Mouse (Mus musculus) lung, adult 2 months (tissue): Measurements from ENCODE around the gene Mlh3. TPM values are rescaled to one million over a fixed set of nuclear protein-coding genes. Genes with fewer than 3 reads are reported as not detected.
A peak's percentile ranks its signal among the peaks of the same experiment; 100 is the strongest.
"Not testable (repeated sequence)": the region's sequence is repeated elsewhere in the genome, so short reads cannot be mapped to it uniquely, and the experiment has no call there.

Experiments
- DNase-seq: peaks from one replicate; pipeline ENCODE4 v3.0.0; 2022
- H3K4me1 ChIP-seq: fragments of 200-500 bp; 2 replicates; pipeline ENCODE4 v1.6.1; 2011; ENCODE audit warnings: low read length; ENCODE audit not compliant: control insufficient read depth, insufficient read depth
- H3K4me3 ChIP-seq: fragments of 200-500 bp; replicated peaks from 2 replicates; pipeline ENCODE3; 2011; ENCODE audit warnings: low read depth, mild to moderate bottlenecking, control low read depth, low read length; ENCODE audit errors: extremely low read depth
- CTCF ChIP-seq: fragments of 200-500 bp; IDR thresholded peaks from 2 replicates; pipeline ENCODE4 v1.5.1; 2011; ENCODE audit warnings: mild to moderate bottlenecking, low read length, control low read depth; ENCODE audit not compliant: insufficient read depth
- POLR2A ChIP-seq: fragments of 200-500 bp; IDR thresholded peaks from 2 replicates; pipeline ENCODE4 v1.6.1; 2011; ENCODE audit warnings: low read depth, mild to moderate bottlenecking, control low read depth, low read length, borderline replicate concordance; ENCODE audit errors: extremely low read depth
- WGBS: fragments of 180-500 bp; shearing (Covaris S2); methylation state at CpG from one replicate; pipeline ENCODE4 v1.1.7; 2018; 5-methylcytosine and 5-hydroxymethylcytosine counted together
- polyA plus RNA-seq: library from polyadenylated mRNA; depleted of rRNA; stranded (reverse); fragments of >200 nt; gene quantifications from 2 replicates; pipeline ENCODE4 v1.2.3, GENCODE M21; 2012

Mlh3 gene
- polyA plus RNA-seq, 1 experiment, result 5.5 TPM

DNA sequence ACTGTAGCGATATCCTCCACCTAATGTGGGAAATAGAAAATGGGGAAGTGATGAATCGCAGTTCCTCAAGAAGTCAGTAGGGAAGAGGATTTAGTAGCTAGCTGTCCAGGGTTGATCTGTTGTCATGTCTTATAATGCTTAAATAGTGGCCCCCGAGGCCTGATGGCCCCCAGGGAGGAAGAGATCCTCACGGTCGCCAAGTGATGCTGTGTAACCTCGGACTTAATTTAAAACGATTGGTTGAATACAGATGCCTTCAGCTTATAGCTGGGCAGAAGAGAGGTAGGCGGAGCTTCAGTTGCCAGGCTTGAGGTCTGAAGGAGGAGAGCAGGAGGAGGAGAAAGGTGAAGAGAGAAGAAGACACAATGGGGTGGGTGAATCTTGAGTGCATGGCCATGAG lies 13.9 kb upstream of the Mlh3 start:
- peaks cover 11% of the 10 kb centered on the region for H3K4me1 ChIP-seq
- no peak overlapping the region for H3K4me3 ChIP-seq

DNA sequence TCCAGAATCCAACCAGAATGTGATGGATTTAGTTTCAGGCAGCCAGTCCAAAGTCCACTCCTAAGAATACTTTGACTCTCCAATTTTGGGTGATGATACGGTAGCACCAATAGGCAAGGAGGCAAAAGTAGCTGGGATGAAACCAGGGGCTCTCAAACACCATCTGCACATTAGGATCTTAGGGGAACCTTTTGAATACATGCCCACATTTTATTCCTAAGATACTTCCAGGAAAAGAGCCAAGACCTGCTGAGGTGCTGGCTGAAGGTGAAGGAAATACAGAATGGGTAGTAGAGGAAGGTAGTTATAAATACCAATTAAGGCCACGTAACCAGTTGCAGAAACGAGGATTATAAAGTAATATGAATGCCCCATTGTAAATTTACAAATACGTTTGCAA lies 11.4 kb upstream of the Mlh3 start:
- WGBS, result 92% methylated on average over 2 of the region's 4 CpGs
- H3K4me3 ChIP-seq, H3K4me1 ChIP-seq, DNase-seq: not testable (repeated sequence)

More for the DNA sequence above, 13.9 kb upstream of the Mlh3 start:
- 62% methylated on average over 8 of the region's 8 CpGs for WGBS
- no peak for TF ChIP-seq POLR2A
- TF ChIP-seq CTCF, result no peak
- DNase-seq, result no peak

DNA sequence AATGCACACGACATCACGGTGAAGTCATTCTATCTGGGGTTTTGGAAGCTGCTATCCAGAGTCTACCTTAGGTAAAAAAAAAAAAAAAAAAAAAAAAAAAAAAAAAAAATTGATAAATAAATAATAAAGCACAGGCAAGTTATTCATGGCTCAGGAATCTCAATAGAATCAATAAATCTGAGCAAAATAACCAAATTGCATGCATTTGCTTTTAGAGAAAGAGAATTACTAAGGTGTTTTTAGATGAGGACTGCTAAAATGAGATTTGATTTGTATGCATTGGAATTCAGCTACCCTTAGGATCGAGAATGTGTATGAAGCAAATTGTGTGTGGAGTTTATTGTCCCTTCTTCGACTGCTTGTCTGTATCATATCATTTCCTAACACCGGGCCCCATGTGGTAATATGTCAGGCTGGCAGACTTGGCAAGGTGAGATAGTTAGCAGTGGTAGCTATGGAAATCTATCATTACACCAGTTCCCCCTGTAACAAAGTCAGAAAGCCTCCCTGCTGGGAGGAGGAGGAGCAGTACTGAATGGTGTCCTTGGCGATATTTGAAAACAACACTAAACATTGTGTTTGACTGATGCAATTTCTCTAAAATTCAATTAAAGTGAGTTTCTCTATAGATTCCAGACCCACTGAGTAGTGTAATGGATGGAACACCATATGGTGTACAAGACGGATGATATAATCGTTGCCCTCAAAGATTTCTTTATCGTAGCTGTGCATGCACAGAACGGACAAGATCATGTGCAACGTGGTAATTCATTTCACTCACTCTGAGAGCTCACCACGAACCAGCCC lies 10.6 kb upstream of the Mlh3 start:
- 58% methylated on average over 12 of the region's 12 CpGs for WGBS
- Histone ChIP-seq H3K4me1 (peaks cover 6% of the 10 kb centered on the region), H3K4me3 (no peak overlapping the region)
- DNase-seq, result no peak
- no peak for TF ChIP-seq POLR2A
- TF ChIP-seq CTCF, result no peak

DNA sequence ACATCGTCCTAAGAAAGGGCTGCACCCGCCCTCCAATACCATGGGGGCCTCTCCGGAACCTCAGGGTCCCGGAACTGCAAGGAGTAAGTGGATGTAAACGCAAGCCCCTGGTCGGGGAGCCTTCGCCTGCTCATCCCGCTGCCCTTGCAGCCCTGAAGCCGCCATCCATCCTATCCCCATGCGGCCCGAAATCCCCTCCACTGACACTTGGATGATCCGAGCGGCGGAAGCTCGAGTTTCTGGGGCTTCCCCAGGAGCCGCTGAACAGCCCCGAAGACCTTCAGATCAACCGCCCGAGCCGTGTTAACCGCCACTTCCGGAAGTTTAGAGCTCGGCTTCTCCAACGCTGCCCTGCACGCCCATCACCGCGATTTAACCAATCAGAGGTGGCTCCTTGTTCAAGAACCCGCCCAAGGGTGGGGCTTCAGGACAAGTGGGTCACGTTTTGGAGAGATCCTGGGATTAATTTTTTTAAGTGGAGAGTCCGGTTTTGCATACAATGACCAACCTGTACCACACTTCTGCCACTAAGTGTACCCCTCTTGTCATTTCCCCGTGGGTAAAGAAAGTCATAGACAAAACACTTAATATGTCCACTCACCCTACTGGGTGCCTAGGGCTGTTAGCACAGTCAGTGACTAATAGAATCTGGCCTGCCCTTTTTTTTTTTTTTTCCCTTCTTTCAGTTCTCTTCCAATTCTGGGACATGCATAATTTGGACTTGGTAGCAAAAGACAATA lies 9.9 kb upstream of the Mlh3 start:
- TF ChIP-seq CTCF, result no peak
- TF ChIP-seq POLR2A, result peak; percentile 61; the same call in 1 of the 2 replicates
- peak overlapping the region; percentile 84 for H3K4me3 ChIP-seq
- under 1% methylated on average over 31 of the region's 31 CpGs for WGBS
- DNase-seq, result peak; percentile 99
- peaks cover 6% of the 10 kb centered on the region for H3K4me1 ChIP-seq

DNA sequence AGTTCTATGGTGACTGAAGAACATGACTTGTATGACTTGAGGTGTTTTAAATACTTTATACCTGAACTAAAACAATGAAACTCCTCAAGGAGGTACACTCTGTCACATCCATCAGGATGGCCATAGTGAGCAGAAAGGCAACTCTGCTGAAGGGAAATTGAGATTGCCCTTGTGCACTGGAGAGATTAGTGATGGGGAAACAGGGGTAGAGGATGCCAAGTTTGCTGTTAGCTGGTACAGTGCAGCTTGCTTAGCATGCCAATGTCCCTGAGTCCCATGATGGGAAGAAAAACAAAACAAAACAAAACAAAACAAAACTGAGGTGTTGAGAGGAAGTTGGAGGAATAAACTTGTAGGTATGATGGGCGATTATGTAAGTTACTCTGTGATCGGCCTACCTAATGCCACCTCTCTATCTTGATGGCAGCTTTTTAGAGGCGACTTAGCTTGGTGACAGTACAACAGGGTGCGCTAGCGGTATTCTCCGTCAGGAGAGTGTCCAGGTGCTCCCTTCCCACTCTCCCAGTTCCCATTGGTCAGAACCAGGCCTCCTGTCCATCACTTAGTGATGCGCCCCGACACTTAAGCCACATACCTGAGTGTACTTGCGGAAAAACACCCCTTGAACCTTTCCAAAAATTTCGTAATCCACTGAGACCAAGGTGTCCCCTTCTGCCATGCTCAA lies 9.1 kb upstream of the Mlh3 start:
- WGBS, result 4% methylated on average over 10 of the region's 10 CpGs
- H3K4me1 ChIP-seq, result peaks cover 6% of the 10 kb centered on the region
- TF ChIP-seq CTCF, result no peak
- TF ChIP-seq POLR2A, result no peak
- H3K4me3 ChIP-seq, result peak overlapping the region; percentile 84
- peak; percentile 50 for DNase-seq

DNA sequence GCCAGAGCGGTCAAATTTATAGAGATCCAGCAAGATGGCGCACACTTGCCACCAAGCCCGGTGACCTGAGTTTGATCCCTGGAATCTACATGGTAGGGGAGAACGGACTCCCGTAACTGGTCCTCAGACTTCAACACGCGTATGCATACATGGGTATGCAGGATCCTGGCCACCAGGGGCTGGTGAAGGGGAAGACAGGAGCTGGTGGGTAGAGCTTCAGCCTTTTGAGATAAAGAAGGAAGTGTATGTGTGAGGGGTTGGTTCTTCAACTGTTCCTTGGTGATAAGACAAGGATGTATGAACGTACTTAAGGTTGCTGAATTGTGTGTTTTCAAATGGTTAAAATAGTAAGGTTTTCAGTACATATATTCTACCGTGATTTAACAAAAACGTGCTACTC lies 8.5 kb upstream of the Mlh3 start:
- no peak for DNase-seq
- TF ChIP-seq CTCF (no peak), POLR2A (no peak)
- 94% methylated on average over 10 of the region's 10 CpGs for WGBS

DNA sequence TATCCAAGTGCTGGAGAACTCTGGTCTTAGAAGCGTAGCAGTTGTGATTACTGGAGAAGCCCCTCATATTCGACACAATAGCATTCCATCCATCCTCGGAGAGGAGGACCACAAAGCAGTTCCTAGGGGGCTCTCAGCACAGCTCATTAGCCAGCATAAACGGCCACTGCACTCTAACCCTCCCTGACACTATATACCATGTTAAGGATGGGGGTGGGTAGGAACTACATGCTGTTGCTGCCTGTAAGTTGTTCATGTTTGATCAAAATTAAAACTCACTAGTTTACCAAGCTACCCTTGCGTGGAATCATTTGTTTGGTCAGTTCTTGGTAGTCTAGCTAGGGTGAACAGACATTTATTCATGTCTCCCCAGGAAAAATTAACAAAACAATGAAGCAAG lies 5.9 kb upstream of the Mlh3 start:
- Histone ChIP-seq H3K4me3 (no peak overlapping the region), H3K4me1 (peaks cover 6% of the 10 kb centered on the region)
- WGBS, result 80% methylated on average over 5 of the region's 5 CpGs
- TF ChIP-seq CTCF (no peak), POLR2A (no peak)
- DNase-seq, result no peak

More for the DNA sequence above, 8.5 kb upstream of the Mlh3 start:
- Histone ChIP-seq H3K4me1 (peaks cover 6% of the 10 kb centered on the region), H3K4me3 (no peak overlapping the region)

DNA sequence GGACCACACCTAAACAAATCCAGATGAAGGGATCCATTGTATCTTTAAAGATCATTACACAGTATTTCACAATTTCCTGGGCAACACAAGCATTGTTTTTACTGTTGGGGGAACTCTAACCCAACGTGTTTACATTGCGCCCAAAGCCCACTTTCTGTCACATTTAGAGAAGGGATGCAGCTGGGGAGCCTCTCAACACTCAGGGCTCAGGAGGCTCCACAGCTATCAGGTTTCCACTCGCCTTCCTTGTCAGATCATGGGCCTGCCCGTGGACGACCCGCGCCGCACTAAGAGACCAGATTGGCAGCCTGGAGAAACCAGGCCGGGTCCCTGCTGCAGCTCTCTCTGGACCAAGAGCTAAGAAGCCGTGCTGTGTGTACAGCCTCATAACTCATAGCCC lies 3.1 kb upstream of the Mlh3 start:
- TF ChIP-seq POLR2A, result no peak
- no peak for TF ChIP-seq CTCF
- 61% methylated on average over 10 of the region's 10 CpGs for WGBS
- Histone ChIP-seq H3K4me3 (no peak overlapping the region), H3K4me1 (no peaks in the 10 kb centered on the region)
- no peak for DNase-seq

DNA sequence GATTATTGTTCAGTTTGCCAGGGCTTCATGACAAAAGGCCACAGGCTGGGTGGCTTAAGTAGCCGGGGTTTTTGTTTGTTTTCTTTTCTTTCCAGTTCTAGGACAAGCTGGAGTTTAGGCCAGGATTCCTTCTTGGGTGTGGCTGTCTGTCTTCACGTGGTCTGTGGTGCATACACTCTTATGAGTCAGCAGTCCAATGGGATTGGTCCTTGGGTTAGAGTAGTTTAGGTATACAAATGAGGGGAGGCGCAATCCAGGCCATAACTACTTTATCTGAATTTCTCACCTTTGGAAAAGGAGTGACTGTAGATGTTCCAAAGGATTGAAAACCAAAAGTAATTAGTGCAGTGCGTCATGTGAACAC lies 1.4 kb upstream of the Mlh3 start:
- no peak for DNase-seq
- Histone ChIP-seq H3K4me1 (no peaks in the 10 kb centered on the region), H3K4me3 (no peak overlapping the region)
- WGBS, result 53% methylated on average over 4 of the region's 4 CpGs
- TF ChIP-seq CTCF, result no peak
- no peak for TF ChIP-seq POLR2A
